Mouse (Mus musculus) c-Kit-negative CD71-positive TER-119-positive erythroid progenitor cells, embryonic 14.5 days (primary cell): Measurements from ENCODE around the gene Gbe1.
A peak's percentile ranks its signal among the peaks of the same experiment; 100 is the strongest.

ENCODE experiments used
- DNase-seq: peaks from one replicate; pipeline ENCODE4 v3.0.0-alpha.2; 2013; ENCODE audit warnings: low read depth, low spot score

Gene Gbe1

DNA sequence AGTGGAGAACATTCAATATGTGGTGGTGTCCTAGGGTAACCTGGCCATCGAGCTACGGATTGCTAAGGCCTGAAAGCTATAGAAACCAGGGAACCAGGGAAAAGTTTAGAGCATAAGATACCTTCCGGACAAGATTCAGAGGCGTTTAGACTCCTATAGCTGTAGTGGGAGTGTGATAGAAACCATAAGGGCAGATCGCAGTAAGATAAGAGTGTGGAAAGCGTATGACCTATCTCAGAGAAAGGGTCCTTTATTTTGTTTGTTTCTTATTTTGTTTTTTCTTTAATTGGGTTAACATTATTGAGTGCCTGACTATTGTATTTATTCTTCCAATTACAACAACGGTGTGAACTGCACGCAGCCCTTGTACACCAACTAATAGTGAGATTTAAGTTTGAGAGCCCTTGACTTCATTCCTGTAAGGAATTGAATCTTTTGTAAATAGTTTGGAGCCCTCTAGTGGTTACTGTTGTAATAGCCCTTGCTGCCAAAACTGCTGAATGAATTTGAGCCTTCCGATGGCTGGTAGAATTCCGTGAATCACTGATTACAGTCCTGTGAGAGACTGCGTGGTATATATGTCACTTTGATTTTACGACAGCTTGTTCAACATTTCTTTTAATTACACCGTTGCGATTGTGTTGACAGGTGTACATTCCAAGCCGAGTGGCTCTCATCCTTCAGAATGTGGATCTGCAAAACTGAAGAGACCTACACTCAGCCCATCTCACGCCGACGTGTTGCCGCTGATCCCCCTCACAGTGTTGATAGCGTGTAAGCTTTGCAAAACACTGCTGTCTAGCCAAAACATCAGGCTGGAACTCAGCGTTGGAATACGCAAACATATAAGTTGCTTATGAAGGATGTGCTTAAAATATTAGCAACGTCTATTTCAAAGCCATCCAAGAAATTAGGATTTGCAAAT lies 254.9 kb downstream of the Gbe1 start:
- peak; percentile 1 for DNase-seq

DNA sequence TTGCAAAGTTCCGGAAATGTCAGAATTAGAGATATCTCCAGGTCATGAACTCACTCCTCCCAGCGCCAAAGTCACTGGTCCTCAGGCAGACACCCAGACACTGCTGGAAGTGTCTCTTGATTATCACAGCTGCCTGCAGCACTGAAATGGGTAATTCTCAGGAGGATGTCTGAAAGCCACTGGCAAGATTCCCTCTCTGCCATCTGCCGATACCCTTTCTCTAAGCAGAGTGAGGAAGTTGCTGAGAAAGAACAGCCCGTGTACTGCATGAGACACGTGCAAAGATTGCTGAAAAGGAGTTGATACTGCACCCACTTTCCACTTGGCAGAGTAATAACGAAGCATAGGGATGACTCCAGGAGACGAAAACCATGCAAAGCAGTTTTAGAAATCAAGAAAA lies 272.2 kb downstream of the Gbe1 start:
- DNase-seq: no peak

DNA sequence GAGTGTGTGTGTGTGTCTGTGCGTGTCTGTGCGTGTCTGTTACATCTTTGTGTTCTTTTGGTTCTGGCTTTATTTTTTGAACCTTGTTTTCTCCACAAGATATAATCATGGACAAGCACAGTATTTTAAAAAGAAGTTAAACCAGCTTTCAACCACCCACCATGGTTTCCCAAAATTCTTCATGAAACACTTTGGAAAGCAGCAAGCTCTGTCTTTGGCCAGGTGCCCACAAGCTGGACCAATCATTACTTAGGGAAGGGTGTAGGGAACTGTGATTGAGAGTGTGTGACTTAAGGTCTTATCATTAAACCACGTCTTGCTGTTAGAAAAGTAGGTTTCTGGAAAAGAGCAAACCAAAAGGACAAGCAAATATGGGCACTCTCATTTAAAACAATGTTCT lies 288.6 kb downstream of the Gbe1 start:
- no peak for DNase-seq

DNA sequence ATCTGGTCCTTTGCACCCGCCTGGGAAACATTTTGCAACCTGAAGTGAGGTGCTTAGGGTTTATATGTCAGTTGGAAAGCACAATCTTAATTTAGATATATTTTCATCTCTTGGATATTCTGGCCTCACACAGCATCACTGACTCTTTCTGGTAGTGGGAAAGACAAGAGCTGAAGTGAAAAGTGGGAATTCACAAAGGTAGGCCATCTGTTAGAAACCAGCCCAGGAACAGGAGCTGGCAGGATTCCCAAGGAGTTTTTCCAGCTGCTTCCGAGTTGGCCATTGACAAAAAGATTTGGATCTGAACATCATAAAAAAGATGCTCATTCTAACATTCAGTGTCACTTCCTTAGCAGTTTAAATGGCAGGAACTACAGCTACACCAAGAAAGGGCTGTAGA lies 294.6 kb downstream of the Gbe1 start:
- DNase-seq: no peak

DNA sequence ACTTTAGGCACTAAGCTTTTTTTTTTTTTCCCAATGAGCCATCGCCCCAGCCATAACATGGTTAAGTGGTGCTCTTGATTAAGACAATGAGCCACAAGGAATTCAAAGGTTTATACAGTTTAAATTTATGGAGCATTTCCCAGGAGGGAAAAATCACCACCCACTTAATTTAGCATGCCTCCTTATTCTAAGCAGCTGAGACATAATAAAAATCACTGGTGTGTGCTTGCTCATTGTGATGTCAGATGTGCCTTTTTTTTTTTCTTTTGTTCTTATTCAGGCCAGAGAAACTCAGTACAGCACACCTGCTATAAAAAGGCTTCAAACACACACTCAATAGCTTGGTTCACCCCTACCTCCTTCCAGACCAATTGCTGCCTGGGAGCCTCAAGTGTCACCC lies 303.9 kb downstream of the Gbe1 start:
- DNase-seq: no peak

DNA sequence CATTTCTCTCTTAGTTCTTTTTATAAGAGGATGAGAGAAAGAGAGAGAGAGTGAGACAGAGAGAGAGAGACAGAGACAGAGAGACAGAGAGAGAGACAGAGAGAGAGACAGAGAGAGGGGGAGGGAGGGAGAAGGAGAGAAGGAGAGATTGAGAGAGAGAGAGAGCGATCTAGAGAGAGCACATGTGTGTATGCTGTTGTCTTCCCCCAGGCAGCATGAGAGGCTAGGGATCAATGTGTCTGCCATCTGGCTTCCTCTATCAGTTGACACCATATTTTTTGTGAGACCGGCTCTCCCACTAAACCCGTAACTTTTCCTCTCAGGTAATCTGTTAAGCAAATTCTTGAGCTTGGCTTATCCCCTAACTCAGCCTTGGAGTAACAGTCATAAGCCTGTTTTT lies 304.4 kb downstream of the Gbe1 start:
- no peak for DNase-seq
